Mouse (Mus musculus) heart, postnatal 0 days (tissue): Measurements from ENCODE around the gene Olfr314. TPM values are rescaled to one million over a fixed set of nuclear protein-coding genes. Genes with fewer than 3 reads are reported as not detected.
"Not testable (repeated sequence)": the region's sequence is repeated elsewhere in the genome, so short reads cannot be mapped to it uniquely, and the experiment has no call there.

Experiments
- ATAC-seq: fragments of 200-750 bp; cut with Nextera tagmentation; 2 replicates; pipeline ENCODE4 v1.8.0; 2017; ENCODE audit warnings: low read depth, moderate number of reproducible peaks, moderate library complexity; ENCODE audit not compliant: insufficient read depth
- DNase-seq: peaks from one replicate; pipeline ENCODE4 v3.0.0-alpha.2; 2016; ENCODE audit warnings: low spot score
- H3K27ac ChIP-seq: fragments of 300-500 bp; sonication (generic); 2 replicates; pipeline ENCODE4 v1.5.1; 2014; ENCODE audit warnings: low read depth, mild to moderate bottlenecking
- H3K27me3 ChIP-seq: fragments of 300-500 bp; sonication (generic); 2 replicates; pipeline ENCODE4 v1.6.1; 2014; ENCODE audit warnings: low read length, mixed read lengths; ENCODE audit not compliant: control insufficient read depth, insufficient read depth
- H3K36me3 ChIP-seq: fragments of 300-500 bp; sonication (generic); replicated peaks from 2 replicates; pipeline ENCODE4 v1.6.1; 2014; ENCODE audit warnings: low read length, mixed read lengths; ENCODE audit not compliant: control insufficient read depth, insufficient read depth
- H3K4me1 ChIP-seq: fragments of 300-500 bp; sonication (generic); 2 replicates; pipeline ENCODE4 v1.6.1; 2014; ENCODE audit warnings: antibody characterized with exemption; ENCODE audit not compliant: control insufficient read depth, insufficient read depth
- H3K4me2 ChIP-seq: fragments of 300-500 bp; sonication (generic); 2 replicates; pipeline ENCODE4 v1.6.1; 2014; ENCODE audit warnings: low read depth, mild to moderate bottlenecking, low read length, moderate library complexity
- H3K4me3 ChIP-seq: fragments of 300-500 bp; sonication (generic); 2 replicates; pipeline ENCODE4 v1.5.1; 2014; ENCODE audit warnings: low read depth, low read length
- H3K9ac ChIP-seq: fragments of 300-500 bp; sonication (generic); replicated peaks from 2 replicates; pipeline ENCODE4 v1.6.1; 2014; ENCODE audit warnings: low read depth, low read length, mixed read lengths
- H3K9me3 ChIP-seq: fragments of 300-500 bp; sonication (generic); replicated peaks from 2 replicates; pipeline ENCODE4 v1.6.1; 2016; ENCODE audit warnings: low read length; ENCODE audit not compliant: control insufficient read depth
- CTCF ChIP-seq: IDR thresholded peaks from 2 replicates; pipeline ENCODE4 v1.5.1; 2016; ENCODE audit warnings: antibody characterized with exemption, control low read depth, low read depth
- EP300 ChIP-seq: IDR thresholded peaks from 2 replicates; pipeline ENCODE4 v1.6.1; 2016; ENCODE audit warnings: antibody characterized with exemption, low read depth
- WGBS: fragments of 180-500 bp; shearing (Covaris S2); extraction: QIAGEN DNeasy Blood & Tissue Kit; methylation state at CpG from one replicate; pipeline ENCODE4 v1.1.7; 2014; 5-methylcytosine and 5-hydroxymethylcytosine counted together
- polyA plus RNA-seq: library from polyadenylated mRNA; unstranded; fragments of >200 nt; fragmentation: Nextera tagmentation; extraction: Ambion mirVana; gene quantifications from 2 replicates; pipeline ENCODE4 v1.2.1, GENCODE M21; 2015
- total RNA-seq: library from RNA; depleted of rRNA; stranded (reverse); fragments of >200 nt; gene quantifications from 2 replicates; pipeline ENCODE4 v1.2.3, GENCODE M21; 2014; ENCODE audit warnings: low replicate concordance; rRNA removed

The Olfr314 gene
- total RNA-seq: not detected in 2 replicates
- not detected in 2 replicates for polyA plus RNA-seq

DNA sequence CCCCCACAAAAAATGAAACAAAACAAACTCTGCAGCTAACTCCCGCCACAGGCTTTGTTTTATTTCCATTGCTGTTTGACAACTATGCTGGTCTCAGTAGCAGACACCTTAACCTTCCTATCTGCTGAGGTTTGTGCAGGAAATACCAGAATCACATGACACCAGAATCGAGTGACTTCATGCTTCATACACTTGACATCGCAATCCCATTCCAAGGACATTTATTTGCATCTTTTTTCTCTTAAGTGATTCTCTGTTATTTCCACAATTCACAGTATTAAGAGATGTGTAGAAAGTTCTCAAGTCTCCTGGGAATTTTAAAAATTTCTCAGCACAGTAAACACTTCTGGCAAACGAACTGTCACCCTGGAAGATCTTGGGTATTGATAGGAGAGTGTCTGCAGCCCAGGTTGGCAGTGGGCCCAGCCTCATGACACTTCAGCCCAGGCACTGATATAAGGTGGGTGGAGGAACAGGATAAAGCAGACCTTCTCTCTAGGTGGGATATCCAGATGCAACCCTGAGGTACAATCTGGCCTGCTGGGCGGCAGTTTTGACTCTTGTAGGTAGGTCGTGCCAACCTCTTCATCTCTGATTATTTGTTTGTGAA lies at the start of gene Olfr314:
Gene Olfr314, plus strand, starts transcription at position 473 of the 610 bp plus-strand sequence.
- ATAC-seq (no peak), DNase-seq (no peak)
- 42% methylated on average over 6 of the region's 6 CpGs for WGBS
- no peak within 1 kb of the TSS for H3K27ac ChIP-seq
- H3K4me3 ChIP-seq: no peak within 1 kb of the TSS
- no peaks in the 10 kb centered on the region for H3K27me3 ChIP-seq
- TF ChIP-seq CTCF (no peak), EP300 (no peak)
- H3K4me1 ChIP-seq: peaks cover 9% of the 10 kb centered on the region
- H3K4me2 ChIP-seq: no peak within 1 kb of the TSS
- H3K36me3 ChIP-seq: no peaks in the 10 kb centered on the region
- no peaks in the 10 kb centered on the region for H3K9me3 ChIP-seq
- H3K9ac ChIP-seq: no peak within 1 kb of the TSS

DNA sequence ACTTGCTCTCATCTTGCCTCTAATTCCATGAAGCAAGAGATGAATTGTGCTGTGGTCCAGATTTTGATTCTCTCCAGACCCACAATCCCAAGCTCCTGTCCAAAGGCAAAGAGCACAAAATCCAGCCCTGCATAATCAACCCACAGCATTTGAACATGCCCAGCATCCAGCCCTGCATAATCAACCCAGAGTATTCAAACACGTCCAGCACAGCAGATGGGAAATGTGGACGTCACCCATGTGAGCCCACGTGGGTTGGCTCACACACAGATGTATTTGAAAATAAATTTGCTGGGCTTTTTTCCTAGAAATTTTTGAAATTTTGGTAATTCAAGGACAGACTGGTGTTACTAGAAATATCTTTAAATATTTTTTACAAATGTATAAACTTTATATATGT lies 49.4 kb upstream of the Olfr314 start:
- H3K36me3 ChIP-seq: no peaks in the 10 kb centered on the region

DNA sequence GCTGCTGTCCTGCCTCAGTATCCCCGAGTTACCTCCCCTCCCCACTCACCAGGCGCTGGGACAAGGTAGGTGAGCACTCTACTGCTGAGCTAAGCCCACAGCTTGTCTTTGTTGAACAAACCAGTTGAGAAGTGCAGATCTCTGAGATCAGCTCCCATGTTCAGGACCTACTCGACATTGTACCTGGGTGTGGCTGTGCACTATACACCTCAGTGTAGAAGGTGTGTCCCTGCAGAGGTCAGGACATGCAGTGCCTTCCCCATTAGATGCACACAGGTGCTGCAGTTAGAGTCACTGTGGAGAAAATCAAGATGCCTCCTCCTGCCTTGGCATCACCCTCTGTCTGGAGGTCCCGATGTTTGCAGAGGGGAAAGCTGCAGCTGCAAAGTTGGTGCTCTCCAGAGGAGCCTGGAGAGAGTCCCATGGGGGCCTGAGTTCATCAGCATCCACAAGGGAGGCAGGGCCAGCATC lies 43.9 kb upstream of the Olfr314 start, which contains the start of gene Olfr317:
Gene Olfr317, minus strand, starts transcription at position 421 of the 471 bp plus-strand sequence.
- no peaks in the 10 kb centered on the region for H3K9me3 ChIP-seq
- TF ChIP-seq EP300 (no peak), CTCF (no peak)
- H3K27me3 ChIP-seq: no peaks in the 10 kb centered on the region
- no peak within 1 kb of the TSS for H3K9ac ChIP-seq
- H3K4me1 ChIP-seq: no peaks in the 10 kb centered on the region
- ATAC-seq (no peak), DNase-seq (no peak)
- no peaks in the 10 kb centered on the region for H3K36me3 ChIP-seq
- no peak within 1 kb of the TSS for H3K4me3 ChIP-seq
- WGBS: 59% methylated on average over 4 of the region's 4 CpGs
- no peak within 1 kb of the TSS for H3K4me2 ChIP-seq
- no peak within 1 kb of the TSS for H3K27ac ChIP-seq

More for the DNA sequence above, 49.4 kb upstream of the Olfr314 start:
- TF ChIP-seq EP300 (no peak), CTCF (no peak)
- H3K9ac ChIP-seq: no peak overlapping the region
- H3K27me3 ChIP-seq: no peaks in the 10 kb centered on the region
- 58% methylated on average over 3 of the region's 3 CpGs for WGBS
- no peak overlapping the region for H3K27ac ChIP-seq
- H3K4me2 ChIP-seq: no peak overlapping the region
- H3K9me3 ChIP-seq: no peaks in the 10 kb centered on the region
- H3K4me1 ChIP-seq: no peaks in the 10 kb centered on the region
- DNase-seq: no peak
- ATAC-seq: no peak
- no peak overlapping the region for H3K4me3 ChIP-seq

DNA sequence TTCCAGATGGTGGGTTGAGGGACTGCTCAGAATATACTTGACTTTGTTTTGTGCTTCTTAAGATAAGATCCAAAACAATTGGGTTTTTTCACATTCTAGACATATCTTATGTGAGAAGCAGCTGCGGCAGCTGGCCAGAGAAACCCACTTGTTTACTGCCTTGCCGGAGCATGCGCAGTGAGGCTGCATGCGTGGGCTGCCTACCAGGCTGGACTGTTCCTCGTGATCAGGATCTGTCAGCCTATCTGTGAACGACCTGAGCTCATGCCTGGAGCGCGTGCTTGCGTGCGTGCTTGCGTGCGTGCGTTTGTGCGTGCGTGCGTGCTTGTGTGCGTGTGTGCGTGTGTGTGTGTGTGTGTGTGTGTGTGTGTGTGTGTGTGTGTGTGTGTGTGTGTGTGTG lies 31.7 kb upstream of the Olfr314 start:
- not testable (repeated sequence) for H3K4me2 ChIP-seq, DNase-seq, ATAC-seq, H3K27me3 ChIP-seq, H3K4me3 ChIP-seq, H3K4me1 ChIP-seq, H3K9ac ChIP-seq, H3K36me3 ChIP-seq, H3K27ac ChIP-seq, H3K9me3 ChIP-seq
- WGBS: 86% methylated on average over 18 of the region's 18 CpGs

DNA sequence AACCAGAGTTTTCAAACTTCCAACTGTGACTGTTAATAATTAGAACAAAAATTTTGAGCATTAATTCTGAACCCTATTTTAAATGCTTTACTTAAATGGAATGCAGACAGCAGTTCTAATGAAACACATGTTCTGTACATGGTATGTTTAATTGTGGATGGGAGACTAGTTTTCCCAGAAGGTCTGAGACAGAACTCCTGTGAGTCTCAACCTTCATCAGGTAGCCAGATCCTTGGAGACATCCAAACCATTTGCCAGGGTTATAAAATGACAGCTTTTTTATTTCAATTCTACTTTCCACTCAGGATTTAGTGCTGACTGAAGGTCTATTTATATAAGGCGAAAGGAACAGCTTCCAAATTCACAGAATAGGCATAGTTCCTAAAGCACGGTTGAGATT lies 30.3 kb upstream of the Olfr314 start, which contains the start of gene Olfr316:
Gene Olfr316, plus strand, starts transcription at position 301 of the 400 bp plus-strand sequence.
- Histone ChIP-seq H3K27ac (no peak within 1 kb of the TSS), H3K9me3 (no peaks in the 10 kb centered on the region), H3K27me3 (no peaks in the 10 kb centered on the region), H3K4me1 (no peaks in the 10 kb centered on the region), H3K4me2 (no peak within 1 kb of the TSS), H3K9ac (no peak within 1 kb of the TSS), H3K4me3 (no peak within 1 kb of the TSS), H3K36me3 (no peaks in the 10 kb centered on the region)
- ATAC-seq (no peak), DNase-seq (no peak)
- TF ChIP-seq CTCF (no peak), EP300 (no peak)
- WGBS: 73% methylated on average over 2 of the region's 2 CpGs

DNA sequence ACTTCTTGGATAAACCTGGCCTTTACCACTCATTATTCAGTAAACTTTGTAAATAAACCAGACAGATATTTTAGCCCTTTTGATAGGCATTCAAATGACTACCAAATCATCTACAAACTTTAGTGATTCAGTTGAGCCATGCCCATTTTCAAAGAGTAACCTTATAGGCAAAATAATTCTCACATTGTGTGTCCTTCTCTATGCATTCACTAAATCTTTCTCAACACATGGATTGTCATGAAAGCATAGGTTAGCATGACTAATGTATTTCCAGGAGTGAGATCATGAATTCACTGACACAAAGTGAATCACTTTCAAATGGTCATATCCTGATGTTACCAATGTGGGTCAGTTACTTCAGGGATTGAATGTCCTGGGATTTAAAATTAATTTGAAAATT lies 9.9 kb upstream of the Olfr314 start, which contains the start of gene Olfr315:
Gene Olfr315, plus strand, starts transcription at position 301 of the 400 bp plus-strand sequence.
- H3K4me3 ChIP-seq: no peak within 1 kb of the TSS
- H3K4me1 ChIP-seq: no peaks in the 10 kb centered on the region
- no peaks in the 10 kb centered on the region for H3K36me3 ChIP-seq
- TF ChIP-seq EP300 (no peak), CTCF (no peak)
- H3K9me3 ChIP-seq: no peaks in the 10 kb centered on the region
- H3K27me3 ChIP-seq: no peaks in the 10 kb centered on the region
- no peak within 1 kb of the TSS for H3K27ac ChIP-seq
- H3K9ac ChIP-seq: no peak within 1 kb of the TSS
- no peak within 1 kb of the TSS for H3K4me2 ChIP-seq
- ATAC-seq: no peak
- no peak for DNase-seq
